Mouse (Mus musculus): ENCODE data around the gene Adssl1.

GRCm38 (mm10) chr12:112596454-112596853, 23.4 kb upstream of the Adssl1 start:
- no peak for TF ChIP-seq TCF12 (IDR thresholded peaks at IDR 0.05; ENCODE audit: low read depth, low read length)
- TF ChIP-seq POLR2A (IDR thresholded peaks at IDR 0.05; ENCODE audit: control insufficient read depth in 1 of 2, insufficient read depth in 1 of 2, low read depth in 1 of 2, low read length in 2 of 2, poor library complexity in 1 of 2): no peak
- no peak for TF ChIP-seq CTCF (IDR thresholded peaks at IDR 0.05 in 2 of 3, conservative IDR thresholded peaks at IDR 0.05 in 1 of 3; ENCODE audit: control insufficient read depth in 1 of 3, insufficient read depth in 1 of 3, low read depth in 2 of 3, low read length in 3 of 3, poor library complexity in 1 of 3, severe bottlenecking in 1 of 3)
- no peak for TF ChIP-seq POLR2AphosphoS2 (IDR thresholded peaks at IDR 0.05; ENCODE audit: low read length)
- no peak for TF ChIP-seq EP300 (IDR thresholded peaks at IDR 0.05; ENCODE audit: low read depth in 1 of 2, low read length in 2 of 2)
- no peak for TF ChIP-seq RCOR1 (IDR thresholded peaks at IDR 0.05; ENCODE audit: low read depth, low read length)
- no peak for TF ChIP-seq USF1 (IDR thresholded peaks at IDR 0.05; ENCODE audit: low read depth, low read length)
- no peak for TF ChIP-seq USF2 (IDR thresholded peaks at IDR 0.05; ENCODE audit: borderline replicate concordance in 1 of 2, insufficient read depth in 1 of 2, low read depth in 1 of 2, low read length in 2 of 2)
- TF ChIP-seq GABPA (IDR thresholded peaks at IDR 0.05; ENCODE audit: low read depth, low read length): no peak
